Mouse (Mus musculus) olfactory bulb, adult 2 months (tissue): Measurements from ENCODE around the gene Kifc3. TPM values are rescaled to one million over a fixed set of nuclear protein-coding genes. Genes with fewer than 3 reads are reported as not detected.
"Not testable (repeated sequence)": the region's sequence is repeated elsewhere in the genome, so short reads cannot be mapped to it uniquely, and the experiment has no call there.

Source experiments
- H3K27ac ChIP-seq: fragments of 200-500 bp; 2 replicates; pipeline ENCODE4 v1.5.1; 2012; ENCODE audit warnings: low read depth, low read length; ENCODE audit not compliant: insufficient read depth
- H3K4me1 ChIP-seq: fragments of 200-500 bp; 2 replicates; pipeline ENCODE4 v1.6.1; 2012; ENCODE audit warnings: low read length; ENCODE audit not compliant: control insufficient read depth, insufficient read depth
- H3K4me3 ChIP-seq: fragments of 200-500 bp; 2 replicates; pipeline ENCODE4 v1.5.1; 2012; ENCODE audit warnings: mild to moderate bottlenecking, low read depth, low read length, moderate library complexity; ENCODE audit not compliant: insufficient read depth
- CTCF ChIP-seq: fragments of 200-500 bp; IDR thresholded peaks from 2 replicates; pipeline ENCODE4 v1.5.1; 2012; ENCODE audit warnings: low read depth, mild to moderate bottlenecking, low read length, moderate library complexity; ENCODE audit not compliant: insufficient read depth
- POLR2A ChIP-seq: fragments of 200-500 bp; IDR thresholded peaks from 2 replicates; pipeline ENCODE4 v1.6.1; 2012; ENCODE audit warnings: mild to moderate bottlenecking, low read depth, low read length, moderate library complexity; ENCODE audit not compliant: insufficient read depth
- WGBS: fragments of 180-500 bp; shearing (Covaris S2); methylation state at CpG from one replicate; pipeline ENCODE4 v1.1.7; 2018; 5-methylcytosine and 5-hydroxymethylcytosine counted together
- polyA plus RNA-seq: library from polyadenylated mRNA; stranded (reverse); fragments of >200 nt; gene quantifications from 2 replicates; pipeline ENCODE4 v1.2.4, GENCODE M21; 2012; ENCODE audit warnings: low replicate concordance; ENCODE audit not compliant: missing spikeins, insufficient read depth, insufficient read length

The Kifc3 gene
- polyA plus RNA-seq, 1 experiment = not detected

DNA sequence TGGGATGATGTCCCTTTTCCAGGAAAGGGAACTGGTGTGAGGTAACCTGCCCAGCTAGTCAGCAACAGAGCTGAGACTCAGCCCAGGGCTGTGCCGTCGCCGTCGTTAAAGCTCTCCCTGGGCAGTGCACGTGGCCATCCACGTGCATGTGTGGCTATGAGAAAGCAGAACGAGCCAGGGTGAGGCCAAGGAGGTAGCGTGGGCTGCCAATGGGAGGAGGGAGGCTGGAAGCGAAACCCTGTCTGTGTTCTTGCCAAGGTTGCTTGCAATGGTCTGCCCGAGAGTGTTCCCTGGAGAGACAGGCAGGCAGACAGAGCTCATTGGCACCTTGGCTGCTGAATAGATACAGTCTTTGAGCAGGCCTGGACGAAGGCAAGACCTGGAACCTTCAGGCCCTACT, 36.7 kb downstream of the Kifc3 start:
- 48% methylated on average over 11 of the region's 11 CpGs for WGBS
- TF ChIP-seq CTCF = no peak
- no peak for TF ChIP-seq POLR2A
- Histone ChIP-seq H3K27ac (no peak overlapping the region), H3K4me3 (no peak overlapping the region), H3K4me1 (0 out of 2 replicates have a peak, but pooled peaks cover 5% of the 10 kb centered on the region)

DNA sequence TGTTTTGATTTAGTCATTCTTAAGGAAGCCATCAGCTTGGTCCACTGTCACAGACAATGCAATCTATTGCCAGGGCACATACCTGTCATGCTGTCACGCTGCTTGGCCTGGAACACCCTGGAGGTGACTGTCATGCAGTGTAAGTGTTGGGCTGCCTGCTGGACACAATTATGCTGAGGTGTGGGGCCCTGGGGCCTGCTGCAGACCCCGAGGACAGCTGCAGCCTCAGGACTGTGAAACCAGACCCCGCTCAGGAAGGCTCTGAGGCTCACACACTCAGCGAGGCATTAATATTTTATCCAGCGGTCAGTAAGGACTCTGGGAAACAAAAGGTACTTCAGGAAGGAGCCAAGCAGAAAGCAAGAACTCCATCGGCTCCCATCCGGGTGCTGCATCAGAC, 38.1 kb downstream of the Kifc3 start:
- Histone ChIP-seq H3K4me3 (no peak overlapping the region), H3K4me1 (0 out of 2 replicates have a peak, but pooled peaks cover 5% of the 10 kb centered on the region), H3K27ac (no peak overlapping the region)
- 74% methylated on average over 7 of the region's 7 CpGs for WGBS
- TF ChIP-seq POLR2A (no peak), CTCF (no peak)

DNA sequence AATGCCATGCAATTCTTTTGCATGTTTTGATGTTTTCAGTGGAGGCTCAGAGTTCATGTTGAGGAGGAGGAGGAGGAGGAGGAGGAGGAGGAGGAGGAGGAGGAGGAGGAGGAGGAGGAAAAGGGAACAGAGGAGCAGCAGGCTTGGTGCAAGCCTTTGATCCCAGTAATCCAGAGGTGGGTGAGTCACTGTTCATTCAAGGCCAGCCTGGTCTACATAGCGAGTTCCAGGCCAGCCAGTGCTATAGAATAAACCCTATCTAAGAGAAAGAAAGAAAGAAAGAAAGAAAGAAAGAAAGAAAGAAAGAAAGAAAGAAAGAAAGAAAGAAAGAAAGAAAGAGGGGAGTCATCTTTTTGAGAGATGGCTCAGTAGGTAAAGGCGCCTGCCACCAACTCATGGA, 38.6 kb downstream of the Kifc3 start:
- H3K4me1 ChIP-seq, H3K27ac ChIP-seq, H3K4me3 ChIP-seq: not testable (repeated sequence)
- WGBS = 93% methylated on average over 2 of the region's 2 CpGs

DNA sequence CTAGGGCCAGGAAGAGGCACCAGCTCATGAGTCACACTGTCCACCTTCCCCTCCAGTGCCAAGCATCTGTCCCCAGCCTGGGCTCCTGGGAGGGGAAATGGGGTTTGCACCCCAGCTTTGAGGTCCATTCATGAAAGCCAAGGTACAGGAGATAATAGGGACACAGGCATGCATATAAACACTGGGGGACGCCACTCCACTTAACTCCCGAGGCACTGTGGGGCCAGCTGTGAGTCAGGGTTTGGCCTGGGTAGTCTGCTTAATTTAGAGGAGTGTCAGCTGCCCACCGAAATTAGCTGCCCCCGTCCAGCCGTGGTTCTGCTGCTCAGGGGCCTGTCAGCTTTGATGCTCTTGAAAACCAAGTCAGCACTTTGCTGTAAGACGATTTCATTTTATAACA, 39.8 kb downstream of the Kifc3 start:
- Histone ChIP-seq H3K27ac (no peak overlapping the region), H3K4me3 (no peak overlapping the region), H3K4me1 (0 out of 2 replicates have a peak, but pooled peaks cover 5% of the 10 kb centered on the region)
- TF ChIP-seq CTCF = no peak
- TF ChIP-seq POLR2A = no peak
- WGBS = 63% methylated on average over 6 of the region's 6 CpGs

DNA sequence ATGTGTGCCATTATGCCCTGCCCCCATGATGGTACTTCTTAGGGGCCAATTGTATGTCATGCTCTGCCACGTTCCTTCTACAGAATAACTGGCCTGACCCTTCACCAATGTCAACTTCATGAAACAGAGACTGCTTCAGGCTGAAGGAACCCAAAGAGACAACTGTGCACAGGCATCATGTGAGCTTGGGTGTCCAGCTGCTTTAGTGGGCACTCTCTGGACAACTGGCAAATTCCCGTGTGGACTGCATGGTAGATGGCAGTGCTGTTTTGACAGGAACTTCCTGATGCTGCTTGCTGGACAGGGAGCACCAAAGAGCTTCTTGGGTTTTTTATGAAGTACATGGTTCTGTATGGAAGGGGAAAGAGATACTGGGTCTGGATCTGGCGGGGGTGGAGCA, 43.3 kb downstream of the Kifc3 start:
- no peak overlapping the region for H3K4me3 ChIP-seq
- H3K27ac ChIP-seq = no peak overlapping the region
- 92% methylated on average over 3 of the region's 3 CpGs for WGBS
- no peak for TF ChIP-seq CTCF
- TF ChIP-seq POLR2A = no peak
- peaks cover 5% of the 10 kb centered on the region for H3K4me1 ChIP-seq

DNA sequence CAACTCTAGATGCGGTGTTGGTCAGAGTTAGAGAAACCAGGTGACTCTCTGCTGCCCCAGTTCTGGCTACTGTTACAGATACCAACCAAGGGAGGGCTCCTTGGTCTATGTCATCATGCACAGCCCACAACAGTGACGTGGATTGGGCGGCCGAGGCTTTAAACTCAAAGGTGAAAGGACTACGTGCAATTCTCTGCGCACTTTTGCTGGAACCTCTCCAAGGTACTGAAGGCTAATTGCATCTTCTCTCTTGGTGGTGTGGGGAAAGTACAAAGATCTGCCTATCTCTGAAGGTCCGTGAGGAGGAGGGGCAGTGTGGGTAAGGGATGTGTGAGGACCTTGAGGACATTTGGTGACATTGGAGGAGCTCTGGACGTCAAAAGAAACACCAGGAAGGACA, 44.0 kb downstream of the Kifc3 start:
- Histone ChIP-seq H3K4me3 (no peak overlapping the region), H3K4me1 (peaks cover 5% of the 10 kb centered on the region), H3K27ac (no peak overlapping the region)
- 94% methylated on average over 8 of the region's 8 CpGs for WGBS
- TF ChIP-seq POLR2A = no peak
- TF ChIP-seq CTCF = no peak

DNA sequence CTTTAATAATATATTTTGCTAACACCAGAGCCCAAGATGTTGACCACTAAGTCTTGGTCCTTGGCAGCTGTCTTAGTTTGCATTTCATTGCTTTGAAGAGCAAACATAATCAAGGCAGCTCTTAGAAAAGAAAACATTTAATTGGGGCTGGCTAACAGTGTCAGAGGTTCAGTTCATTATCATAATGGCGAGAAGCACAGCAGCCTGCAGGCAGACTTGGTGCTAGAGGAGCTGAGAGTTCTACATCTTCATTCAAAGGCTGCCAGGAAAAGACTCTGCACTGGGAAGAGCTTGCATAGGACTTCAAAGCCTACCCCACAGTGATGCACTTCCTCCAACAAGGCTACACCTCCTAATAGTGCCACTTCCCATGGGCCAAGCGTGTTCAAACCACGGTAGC, 45.5 kb downstream of the Kifc3 start:
- WGBS = 79% methylated on average over 3 of the region's 3 CpGs
- no peak for TF ChIP-seq CTCF
- Histone ChIP-seq H3K4me3 (no peak overlapping the region), H3K4me1 (peaks cover 5% of the 10 kb centered on the region), H3K27ac (no peak overlapping the region)

DNA sequence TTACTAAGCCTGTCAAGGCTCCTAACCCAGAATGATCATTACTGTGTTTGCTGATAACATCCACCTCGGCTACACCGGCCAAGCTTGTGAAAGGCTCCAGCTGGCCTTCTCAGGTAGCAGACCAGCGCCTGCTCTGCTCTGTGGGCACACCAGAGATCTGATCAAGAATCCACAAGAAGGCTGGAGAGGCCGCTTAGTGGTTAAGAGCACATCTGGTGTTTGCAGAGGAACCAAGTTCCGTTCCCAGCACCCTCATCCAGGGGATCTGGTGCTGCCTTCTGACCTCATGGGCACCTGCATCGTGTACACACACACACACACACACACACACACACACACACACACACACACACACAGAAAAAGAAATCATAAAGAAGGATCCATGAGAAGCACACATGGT, 46.5 kb downstream of the Kifc3 start:
- H3K4me1 ChIP-seq = peaks cover 5% of the 10 kb centered on the region
- 96% methylated on average over 6 of the region's 6 CpGs for whole genome bisulfite sequencing
- no peak overlapping the region for H3K4me3 ChIP-seq
- no peak for TF ChIP-seq CTCF
- TF ChIP-seq POLR2A = no peak
- no peak overlapping the region for H3K27ac ChIP-seq

DNA sequence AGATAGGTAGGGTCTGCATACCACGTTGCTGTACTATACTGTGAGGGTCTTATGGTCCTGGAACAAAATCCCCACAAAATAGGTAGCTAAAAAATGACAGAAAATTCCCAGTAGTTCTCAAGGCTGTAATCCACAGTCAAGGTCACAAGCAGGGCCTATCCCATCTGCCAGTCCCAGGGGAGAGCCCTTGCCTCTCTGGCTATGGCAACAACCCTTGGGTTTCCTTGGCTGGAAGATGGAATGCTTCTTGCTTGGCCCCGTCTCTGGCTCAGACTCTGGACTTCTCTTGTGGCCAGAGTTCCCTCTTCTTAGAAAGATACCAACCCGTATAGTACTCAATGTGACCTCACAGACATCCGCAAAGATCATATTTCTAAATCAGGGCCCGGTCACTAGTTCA, 47.3 kb downstream of the Kifc3 start:
- Histone ChIP-seq H3K4me1 (peaks cover 5% of the 10 kb centered on the region), H3K4me3 (no peak overlapping the region), H3K27ac (no peak overlapping the region)
- 90% methylated on average over 5 of the region's 5 CpGs for WGBS
- TF ChIP-seq CTCF = no peak
- TF ChIP-seq POLR2A = no peak

DNA sequence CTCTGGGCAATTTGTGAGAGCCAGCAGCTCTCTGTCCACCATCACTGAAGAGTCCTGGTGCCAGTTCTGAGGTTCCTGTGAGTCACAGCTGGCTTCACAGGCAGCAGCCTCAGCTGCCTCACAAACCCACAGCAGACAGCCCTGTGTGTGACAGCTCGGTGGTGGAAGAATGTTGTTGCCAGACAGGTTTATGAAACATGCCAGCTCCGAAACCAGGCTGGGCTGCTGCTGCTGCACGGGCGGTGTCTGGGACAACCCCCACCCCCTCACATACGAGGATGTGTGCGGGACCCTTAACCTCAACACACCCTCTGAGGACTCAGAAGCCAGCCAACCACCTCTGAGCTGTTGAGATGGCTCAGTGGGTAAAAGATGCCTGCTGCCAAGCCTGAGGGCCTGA, 48.0 kb downstream of the Kifc3 start:
- 74% methylated on average over 6 of the region's 6 CpGs for whole genome bisulfite sequencing
- Histone ChIP-seq H3K27ac (no peak overlapping the region), H3K4me3 (no peak overlapping the region), H3K4me1 (peaks cover 5% of the 10 kb centered on the region)
- TF ChIP-seq POLR2A (no peak), CTCF (no peak)

DNA sequence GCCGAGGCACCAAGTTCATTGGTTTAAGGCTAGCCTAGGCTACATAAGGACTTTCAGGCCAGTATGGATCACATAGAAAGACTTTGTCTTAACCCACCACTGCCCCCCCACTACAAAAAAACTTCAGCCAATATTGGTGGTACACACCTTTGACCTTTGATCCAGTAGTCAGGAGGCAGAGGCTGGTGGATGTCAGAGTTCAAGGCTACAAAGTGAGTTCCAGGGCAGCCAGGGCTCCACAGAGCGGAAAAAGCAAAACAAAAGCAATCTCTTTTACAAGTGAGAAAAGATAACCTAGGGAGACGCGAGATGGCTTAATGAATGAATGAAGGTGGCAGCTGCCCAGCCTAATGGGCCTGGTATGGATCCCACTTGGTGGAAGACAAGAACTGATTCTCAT, 48.6 kb downstream of the Kifc3 start:
- Histone ChIP-seq H3K4me1 (peaks cover 8% of the 10 kb centered on the region), H3K27ac (no peak overlapping the region), H3K4me3 (no peak overlapping the region)
- TF ChIP-seq CTCF (no peak), POLR2A (no peak)
- 86% methylated on average over 4 of the region's 4 CpGs for WGBS
